Mouse (Mus musculus) embryonic fibroblast, embryonic 13.5 days (primary cell): Measurements from ENCODE around the gene H2al1m.

ENCODE experiments used
- CTCF ChIP-seq: IDR thresholded peaks from 2 replicates; pipeline ENCODE4 v1.5.1; 2011; ENCODE audit warnings: mild to moderate bottlenecking, control low read depth, low read length, moderate library complexity, borderline replicate concordance; ENCODE audit not compliant: insufficient read depth
- POLR2A ChIP-seq: IDR thresholded peaks from 2 replicates; pipeline ENCODE4 v1.6.1; 2011; ENCODE audit warnings: low read depth, mild to moderate bottlenecking, control low read depth, low read length, moderate library complexity

DNA sequence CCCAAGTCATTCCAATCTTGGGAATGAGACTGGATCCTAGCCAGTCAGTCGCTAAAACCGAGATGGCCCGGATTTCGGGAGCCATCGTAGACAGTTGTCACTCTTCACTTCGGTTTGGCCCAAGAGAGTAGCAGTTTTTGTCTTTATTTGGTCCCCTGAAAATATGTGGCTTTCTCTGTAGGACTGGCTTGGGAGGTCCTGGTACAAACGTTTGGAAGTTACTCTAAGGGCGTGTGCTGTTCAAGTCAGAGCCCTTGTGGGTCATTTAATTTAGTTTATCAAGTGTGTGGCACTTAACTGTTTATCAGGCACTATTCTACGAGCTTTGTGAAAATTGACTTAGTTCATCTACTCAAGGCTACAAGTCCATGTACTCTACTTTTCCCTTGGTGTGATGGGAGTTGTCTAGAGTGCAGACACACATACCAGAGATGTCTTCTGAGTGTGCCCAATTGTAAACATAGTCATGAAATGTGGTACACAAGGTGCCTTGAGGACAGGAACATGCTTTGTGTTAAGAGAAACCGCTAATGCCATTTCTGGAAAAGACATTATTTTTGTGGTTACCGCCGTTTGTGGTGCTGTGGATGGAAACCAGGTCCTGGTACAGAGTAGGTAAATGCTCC lies 10.1 kb upstream of the H2al1m start:
- TF ChIP-seq CTCF (no peak), POLR2A (no peak)
